Mouse (Mus musculus) CD4-positive, CD25-positive, alpha-beta regulatory T cell, adult 4 months (primary cell): ENCODE measurements around the gene Fbn1. TPM values are rescaled to one million over a fixed set of nuclear protein-coding genes. Genes with fewer than 3 reads are reported as not detected.

ENCODE experiments used
- ATAC-seq: one replicate; pipeline ENCODE4 v1.8.0; 2017
- polyA plus RNA-seq, 2 experiments: library from polyadenylated mRNA; unstranded; fragments of 100-300 nt; shearing (Covaris generic); gene quantifications; one replicate each; pipeline ENCODE4 v1.2.1; 2017

Gene Fbn1
- polyA plus RNA-seq, 2 experiments from 2014 or later: not detected

GRCm38 (mm10) chr2:125454781-125455180 lies 53.0 kb downstream of the Fbn1 start:
- no peak for ATAC-seq

GRCm38 (mm10) chr2:125452369-125453097 lies 55.3 kb downstream of the Fbn1 start:
- no peak for ATAC-seq

- no peak for ATAC-seq
These were observed 58.4 kb downstream of the Fbn1 start for GRCm38 (mm10) chr2:125449361-125449760.

- ATAC-seq: no peak
These were observed 58.9 kb downstream of the Fbn1 start for GRCm38 (mm10) chr2:125448881-125449280.

- ATAC-seq: no peak
These were observed 60.4 kb downstream of the Fbn1 start for GRCm38 (mm10) chr2:125447274-125447898.

GRCm38 (mm10) chr2:125438381-125438780 lies 69.4 kb downstream of the Fbn1 start:
- ATAC-seq: no peak

GRCm38 (mm10) chr2:125436240-125436639 lies 71.6 kb downstream of the Fbn1 start:
- no peak for ATAC-seq

GRCm38 (mm10) chr2:125433524-125433923 lies 74.3 kb downstream of the Fbn1 start:
- ATAC-seq: no peak

- ATAC-seq: no peak
These were observed 76.3 kb downstream of the Fbn1 start for GRCm38 (mm10) chr2:125431491-125431890.

GRCm38 (mm10) chr2:125428811-125429438 lies 78.9 kb downstream of the Fbn1 start:
- no peak for ATAC-seq

- ATAC-seq: no peak
These were observed 87.2 kb downstream of the Fbn1 start for GRCm38 (mm10) chr2:125420604-125421003.

GRCm38 (mm10) chr2:125419681-125420080 lies 88.1 kb downstream of the Fbn1 start:
- ATAC-seq: no peak

GRCm38 (mm10) chr2:125418546-125418945 lies 89.2 kb downstream of the Fbn1 start:
- ATAC-seq: no peak

- ATAC-seq: no peak
These were observed 91.1 kb downstream of the Fbn1 start for GRCm38 (mm10) chr2:125416541-125417245.

GRCm38 (mm10) chr2:125412351-125412750 lies 95.4 kb downstream of the Fbn1 start:
- ATAC-seq: no peak

- no peak for ATAC-seq
These were observed 96.0 kb downstream of the Fbn1 start for GRCm38 (mm10) chr2:125411777-125412176.

GRCm38 (mm10) chr2:125404509-125405105 lies 103.2 kb downstream of the Fbn1 start:
- ATAC-seq: no peak

- no peak for ATAC-seq
These were observed 105.5 kb downstream of the Fbn1 start for GRCm38 (mm10) chr2:125402276-125402675.

- no peak for ATAC-seq
These were observed 107.7 kb downstream of the Fbn1 start for GRCm38 (mm10) chr2:125400121-125400520.

- no peak for ATAC-seq
These were observed 110.0 kb downstream of the Fbn1 start for GRCm38 (mm10) chr2:125397796-125398195.

- ATAC-seq: no peak
These were observed 113.2 kb downstream of the Fbn1 start for GRCm38 (mm10) chr2:125394428-125395101.

GRCm38 (mm10) chr2:125391582-125391981 lies 116.2 kb downstream of the Fbn1 start:
- no peak for ATAC-seq
